Mouse (Mus musculus) brain, embryonic 14.5 days (tissue): ENCODE measurements around the gene Dhx58.
"Not testable (repeated sequence)": the region's sequence is repeated elsewhere in the genome, so short reads cannot be mapped to it uniquely, and the experiment has no call there.

Experiments used
- CTCF ChIP-seq: fragments of 200-500 bp; IDR thresholded peaks from 2 replicates; pipeline ENCODE4 v1.5.1; 2012; ENCODE audit warnings: inconsistent platforms, mild to moderate bottlenecking, moderate library complexity, borderline replicate concordance; ENCODE audit not compliant: insufficient read depth, insufficient read length; ENCODE audit errors: extremely low read depth
- POLR2A ChIP-seq: fragments of 200-500 bp; IDR thresholded peaks from 2 replicates; pipeline ENCODE4 v1.6.1; 2012; ENCODE audit warnings: mild to moderate bottlenecking, inconsistent platforms, borderline replicate concordance; ENCODE audit not compliant: poor library complexity, insufficient read depth, insufficient read length, severe bottlenecking; ENCODE audit errors: extremely low read depth

GRCm38 (mm10) chr11:100655589-100655988 lies 48.5 kb downstream of the Dhx58 start:
- not testable (repeated sequence) for TF ChIP-seq POLR2A
- TF ChIP-seq CTCF: peak; percentile 21; the same call in 1 of the 2 replicates
